Mouse (Mus musculus) embryonic fibroblast, embryonic 13.5 days (primary cell): ENCODE measurements around the gene Tomm34.

Experiments
- CTCF ChIP-seq: IDR thresholded peaks from 2 replicates; pipeline ENCODE4 v1.5.1; 2011; ENCODE audit warnings: mild to moderate bottlenecking, control low read depth, low read length, moderate library complexity, borderline replicate concordance; ENCODE audit not compliant: insufficient read depth
- POLR2A ChIP-seq: IDR thresholded peaks from 2 replicates; pipeline ENCODE4 v1.6.1; 2011; ENCODE audit warnings: low read depth, mild to moderate bottlenecking, control low read depth, low read length, moderate library complexity

DNA sequence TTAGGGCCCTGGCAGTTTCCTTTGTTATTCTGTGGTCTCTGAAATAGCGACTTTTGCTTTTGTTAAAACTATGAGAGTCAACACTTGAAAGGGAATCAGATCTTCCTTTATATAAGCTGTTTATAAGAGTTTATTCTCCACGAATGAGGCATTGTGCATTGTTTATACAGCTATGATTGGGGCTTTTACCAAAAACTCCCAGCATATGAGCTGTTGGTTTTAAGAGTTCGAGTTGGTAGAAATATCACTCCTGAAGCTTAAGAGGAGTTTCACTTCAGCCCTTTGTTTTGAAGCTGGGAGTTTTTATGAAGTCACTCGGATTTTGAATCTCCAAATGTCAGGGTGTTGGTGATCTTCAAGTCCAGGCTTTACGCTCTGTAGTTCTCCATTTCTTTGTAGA lies 6.9 kb upstream of the Tomm34 start:
- TF ChIP-seq CTCF (no peak), POLR2A (no peak)
